Mouse (Mus musculus): ENCODE data around the gene Peak1.

Peak1 gene

DNA sequence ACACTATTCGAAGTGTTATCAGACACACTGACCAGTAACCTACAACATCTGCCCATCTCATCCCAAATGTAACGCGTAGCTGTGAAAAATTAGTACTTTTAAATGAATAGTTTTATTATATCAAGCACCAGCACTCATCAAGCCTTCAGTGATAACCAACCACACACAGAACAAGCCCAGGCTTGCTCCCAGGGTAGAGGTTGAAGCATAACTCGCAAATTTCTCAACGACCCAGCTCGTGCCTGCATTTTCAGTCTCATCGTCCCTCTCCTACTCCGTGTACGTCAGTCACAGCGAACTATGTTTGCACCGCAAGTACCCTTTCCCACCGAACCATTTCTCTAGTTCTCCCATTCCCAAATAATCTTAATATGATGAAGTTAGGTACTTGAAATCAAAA, 83.5 kb downstream of the Peak1 start:
- in situ Hi-C loops (cut with MboI; ENCODE audit: low pct_unique_long_range_greater_than_20kb in 1 of 2, low sequenced_read_pairs in 2 of 2, unreplicated experiment in 1 of 2): no loop called here

DNA sequence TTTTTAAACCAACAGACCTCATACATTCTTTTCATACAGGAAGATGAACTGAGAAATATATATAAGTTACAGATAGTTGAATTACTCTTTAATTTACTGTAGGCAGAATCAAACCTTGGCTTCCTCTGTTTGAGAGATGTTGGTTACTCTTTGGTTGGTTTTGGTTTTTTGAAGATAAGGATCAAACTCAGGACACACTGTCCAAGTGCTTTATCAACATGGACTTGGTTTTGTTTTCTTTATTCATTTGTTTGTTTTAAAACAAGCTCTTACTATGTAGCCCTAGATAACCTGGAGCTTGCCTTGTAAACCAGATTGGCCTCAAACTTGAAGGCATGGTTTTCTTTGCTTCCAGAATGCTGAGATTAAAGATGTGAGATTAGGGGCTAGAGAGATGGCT, 85.1 kb downstream of the Peak1 start:
- in situ Hi-C loops (cut with MboI; ENCODE audit: low pct_unique_long_range_greater_than_20kb in 1 of 2, low sequenced_read_pairs in 2 of 2, unreplicated experiment in 1 of 2): no loop called here

GRCm38 (mm10) chr9:56326511-56327005, 91.3 kb downstream of the Peak1 start:
- in situ Hi-C loops (cut with MboI; ENCODE audit: low pct_unique_long_range_greater_than_20kb in 1 of 2, low sequenced_read_pairs in 2 of 2, unreplicated experiment in 1 of 2): no loop called here

DNA sequence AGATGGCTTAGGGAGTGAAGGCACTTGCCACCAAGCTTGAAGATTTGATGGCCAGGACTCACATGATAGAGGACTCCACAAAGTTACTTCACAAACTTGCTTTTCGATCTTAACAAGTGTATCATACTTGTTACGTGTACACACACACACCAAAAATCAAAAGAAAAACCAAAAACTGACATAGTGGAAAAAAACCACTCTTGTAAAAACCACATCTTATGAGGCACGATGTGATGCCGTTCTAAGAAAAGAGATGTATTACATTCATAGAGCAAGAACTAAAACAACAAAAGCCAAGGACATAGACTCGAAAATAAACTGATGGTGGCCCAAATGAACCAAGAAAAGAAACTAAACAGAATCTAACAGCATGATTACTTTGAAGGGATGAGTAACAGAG, 92.1 kb downstream of the Peak1 start:
- in situ Hi-C loops (cut with MboI; ENCODE audit: low pct_unique_long_range_greater_than_20kb in 1 of 2, low sequenced_read_pairs in 2 of 2, unreplicated experiment in 1 of 2): no loop called here

DNA sequence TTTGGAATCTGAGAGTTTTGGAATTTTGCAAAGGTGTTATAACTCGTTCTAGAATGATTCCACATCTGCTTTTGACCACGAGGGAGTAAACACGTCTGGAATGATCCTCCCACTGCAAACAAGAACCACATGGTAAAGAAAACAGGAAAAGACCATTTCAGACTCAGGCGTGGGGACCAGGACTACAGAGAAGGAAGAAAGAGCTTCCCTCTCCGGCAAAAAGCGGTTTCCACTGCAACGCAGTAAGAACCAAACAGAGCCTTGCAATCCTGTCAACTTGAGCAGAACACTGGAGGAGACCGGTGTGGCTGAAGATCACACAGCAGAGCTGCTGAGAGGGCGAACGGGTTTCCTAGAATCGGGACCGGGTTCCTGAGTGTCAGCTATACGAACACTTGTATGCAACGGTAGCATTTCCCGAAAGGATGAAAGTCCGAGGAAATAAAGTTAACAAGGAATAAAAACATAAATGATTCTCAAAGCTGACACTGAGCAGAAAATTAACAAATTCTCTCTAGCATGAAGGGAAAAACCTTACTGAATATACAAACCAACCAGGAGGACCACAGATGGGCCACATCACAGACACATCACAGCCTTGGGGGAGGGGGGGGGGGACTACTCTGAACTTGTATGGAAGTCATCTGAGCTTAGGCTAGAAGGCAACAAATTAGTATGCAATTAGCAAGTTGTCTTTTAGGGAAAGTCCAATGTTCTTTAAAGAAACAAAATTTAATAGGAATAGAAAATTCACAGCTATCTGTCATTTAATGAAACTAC, 93.1 kb downstream of the Peak1 start:
- in situ Hi-C loops (cut with MboI; ENCODE audit: low pct_unique_long_range_greater_than_20kb in 1 of 2, low sequenced_read_pairs in 2 of 2, unreplicated experiment in 1 of 2): no loop called here

GRCm38 (mm10) chr9:56321291-56321690, 96.6 kb downstream of the Peak1 start:
- in situ Hi-C loops (cut with MboI; ENCODE audit: low pct_unique_long_range_greater_than_20kb in 1 of 2, low sequenced_read_pairs in 2 of 2, unreplicated experiment in 1 of 2): no loop called here

- in situ Hi-C loops (cut with MboI; ENCODE audit: low pct_unique_long_range_greater_than_20kb in 1 of 2, low sequenced_read_pairs in 2 of 2, unreplicated experiment in 1 of 2): no loop called here
Measured at GRCm38 (mm10) chr9:56314326-56314725, 103.5 kb downstream of the Peak1 start.

DNA sequence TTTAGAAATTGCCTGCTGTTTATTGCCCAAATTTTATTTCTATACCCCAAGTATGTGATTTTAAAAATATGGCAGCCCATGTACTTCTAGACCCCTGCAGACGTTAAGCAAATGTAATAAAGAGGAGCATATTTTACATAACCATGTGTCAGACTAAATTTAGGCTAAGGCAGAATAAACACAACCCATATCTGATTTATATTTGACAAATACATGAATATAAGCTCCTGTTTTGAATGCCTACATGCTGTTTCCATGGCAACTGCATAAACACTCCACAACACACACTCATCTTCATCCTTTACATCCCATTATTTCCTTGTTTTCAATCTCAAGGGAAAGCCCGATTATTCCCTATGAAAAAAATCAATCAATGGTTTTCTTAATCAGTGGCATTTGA, 108.8 kb downstream of the Peak1 start:
- in situ Hi-C loops (cut with MboI; ENCODE audit: low pct_unique_long_range_greater_than_20kb in 1 of 2, low sequenced_read_pairs in 2 of 2, unreplicated experiment in 1 of 2): no loop called here

- in situ Hi-C loops (cut with MboI; ENCODE audit: low pct_unique_long_range_greater_than_20kb in 1 of 2, low sequenced_read_pairs in 2 of 2, unreplicated experiment in 1 of 2): no loop called here
Measured at GRCm38 (mm10) chr9:56304526-56304925, 113.3 kb downstream of the Peak1 start.

DNA sequence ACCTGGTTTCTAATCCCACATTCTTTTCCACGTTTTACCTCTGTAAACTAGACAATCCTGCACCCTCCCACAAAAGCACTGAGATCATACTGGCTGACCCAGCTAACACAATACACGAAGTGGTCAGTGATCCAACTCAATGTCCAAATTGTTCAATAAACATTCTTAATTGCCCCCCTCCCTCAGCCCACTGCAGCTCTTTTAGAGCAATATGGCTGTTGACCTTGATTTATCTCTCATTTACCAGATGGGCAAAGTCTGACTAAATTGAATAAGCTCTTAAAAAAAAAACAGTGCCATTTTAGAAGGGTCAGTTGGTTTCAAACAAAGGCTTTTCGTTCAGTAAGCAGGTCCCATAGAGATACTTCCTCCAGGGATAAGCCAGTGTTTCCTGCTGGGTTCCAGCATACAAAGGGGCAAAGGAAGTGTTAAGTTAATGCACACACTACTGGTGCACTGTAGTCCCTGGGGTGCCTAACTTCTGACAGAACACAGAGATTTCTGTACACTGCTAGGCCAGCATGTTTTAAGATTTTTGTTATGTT, 114.9 kb downstream of the Peak1 start:
- in situ Hi-C loops (cut with MboI; ENCODE audit: low pct_unique_long_range_greater_than_20kb in 1 of 2, low sequenced_read_pairs in 2 of 2, unreplicated experiment in 1 of 2): no loop called here

- in situ Hi-C loops (cut with MboI; ENCODE audit: low pct_unique_long_range_greater_than_20kb in 1 of 2, low sequenced_read_pairs in 2 of 2, unreplicated experiment in 1 of 2): no loop called here
Measured at GRCm38 (mm10) chr9:56290019-56290418, 127.8 kb downstream of the Peak1 start.

GRCm38 (mm10) chr9:56282481-56282880, 135.4 kb downstream of the Peak1 start:
- in situ Hi-C loops (cut with MboI; ENCODE audit: low pct_unique_long_range_greater_than_20kb in 1 of 2, low sequenced_read_pairs in 2 of 2, unreplicated experiment in 1 of 2): no loop called here

GRCm38 (mm10) chr9:56273576-56273975, 144.3 kb downstream of the Peak1 start:
- in situ Hi-C loops (cut with MboI; ENCODE audit: low pct_unique_long_range_greater_than_20kb in 1 of 2, low sequenced_read_pairs in 2 of 2, unreplicated experiment in 1 of 2): no loop called here

- in situ Hi-C loops (cut with MboI; ENCODE audit: low pct_unique_long_range_greater_than_20kb in 1 of 2, low sequenced_read_pairs in 2 of 2, unreplicated experiment in 1 of 2): no loop called here
Measured at GRCm38 (mm10) chr9:56272247-56272598, 145.6 kb downstream of the Peak1 start.

DNA sequence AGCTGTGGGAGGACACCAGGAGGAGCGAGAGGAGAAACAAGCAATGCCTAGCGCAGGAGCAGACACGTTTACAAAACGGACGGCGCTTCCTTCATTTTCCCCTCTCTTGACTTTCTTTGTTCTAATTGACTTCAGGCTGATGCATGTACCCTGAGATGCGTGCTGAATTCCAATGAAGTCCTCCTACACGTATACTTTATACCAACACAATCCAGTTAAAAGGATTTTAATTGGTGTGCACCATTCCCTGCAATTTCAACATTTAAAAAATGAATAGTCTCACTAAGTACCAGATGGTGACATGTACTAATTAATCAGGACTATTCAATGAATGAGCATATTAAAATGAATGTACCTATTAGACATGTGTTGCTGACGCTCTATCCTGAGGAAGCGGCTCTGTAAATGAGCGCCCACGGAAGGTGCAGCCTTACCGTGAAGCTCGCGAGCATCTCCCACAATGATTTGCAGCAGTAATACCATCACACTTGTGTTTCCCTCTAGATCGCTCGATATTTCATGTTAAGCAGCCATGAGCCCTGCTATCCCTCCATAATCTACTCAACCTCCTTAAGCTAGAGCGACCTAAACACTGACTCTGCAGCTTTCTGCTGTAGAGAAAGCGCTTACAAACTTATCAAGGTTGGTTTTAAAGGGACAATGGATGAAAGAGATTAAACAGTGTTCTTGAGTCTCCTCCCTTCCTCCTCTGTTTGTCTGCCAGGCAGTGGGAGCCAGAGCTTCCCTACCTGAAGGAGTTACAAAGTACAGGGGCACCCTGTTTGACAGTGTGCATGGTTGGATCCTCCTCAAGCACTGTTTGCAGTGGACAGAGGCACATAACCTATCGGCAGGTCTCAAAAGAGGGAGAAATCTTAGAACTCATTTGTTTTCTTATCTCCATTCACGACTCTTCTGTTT, 146.3 kb downstream of the Peak1 start:
- in situ Hi-C loops (cut with MboI; ENCODE audit: low pct_unique_long_range_greater_than_20kb in 1 of 2, low sequenced_read_pairs in 2 of 2, unreplicated experiment in 1 of 2): no loop called here

GRCm38 (mm10) chr9:56269101-56269500, 148.8 kb downstream of the Peak1 start:
- in situ Hi-C loops (cut with MboI; ENCODE audit: low pct_unique_long_range_greater_than_20kb in 1 of 2, low sequenced_read_pairs in 2 of 2, unreplicated experiment in 1 of 2): no loop called here

- in situ Hi-C loops (cut with MboI; ENCODE audit: low pct_unique_long_range_greater_than_20kb in 1 of 2, low sequenced_read_pairs in 2 of 2, unreplicated experiment in 1 of 2): no loop called here
Measured at GRCm38 (mm10) chr9:56266200-56266815, 151.6 kb downstream of the Peak1 start.

GRCm38 (mm10) chr9:56265460-56266199, 152.2 kb downstream of the Peak1 start:
- in situ Hi-C loops (cut with MboI; ENCODE audit: low pct_unique_long_range_greater_than_20kb in 1 of 2, low sequenced_read_pairs in 2 of 2, unreplicated experiment in 1 of 2): no loop called here

All from mouse embryonic stem cell (cell line).